Mouse (Mus musculus) liver, embryonic 12.5 days (tissue): Measurements from ENCODE around the gene Itgb2l. TPM values are rescaled to one million over a fixed set of nuclear protein-coding genes. Genes with fewer than 3 reads are reported as not detected.

ENCODE experiments used
- ATAC-seq: fragments of 200-750 bp; cut with Nextera tagmentation; 2 replicates; pipeline ENCODE4 v1.8.0; 2017; ENCODE audit warnings: moderate number of reproducible peaks, mild to moderate bottlenecking, moderate library complexity
- H3K27ac ChIP-seq: fragments of 300-500 bp; sonication (generic); 2 replicates; pipeline ENCODE4 v1.5.1; 2016; ENCODE audit warnings: mild to moderate bottlenecking
- H3K27me3 ChIP-seq: fragments of 300-500 bp; sonication (generic); replicated peaks from 2 replicates; pipeline ENCODE4 v1.6.1; 2016; ENCODE audit warnings: mild to moderate bottlenecking, moderate library complexity
- H3K36me3 ChIP-seq: fragments of 300-500 bp; sonication (generic); 2 replicates; pipeline ENCODE4 v1.6.1; 2016; ENCODE audit warnings: mild to moderate bottlenecking, moderate library complexity
- H3K4me1 ChIP-seq: fragments of 300-500 bp; sonication (generic); 2 replicates; pipeline ENCODE4 v1.6.1; 2016
- H3K4me2 ChIP-seq: fragments of 300-500 bp; sonication (generic); 2 replicates; pipeline ENCODE4 v1.6.1; 2016; ENCODE audit warnings: mild to moderate bottlenecking, moderate library complexity
- H3K4me3 ChIP-seq: fragments of 300-500 bp; sonication (generic); 2 replicates; pipeline ENCODE4 v1.5.1; 2016; ENCODE audit warnings: mild to moderate bottlenecking, moderate library complexity
- H3K9ac ChIP-seq: fragments of 300-500 bp; sonication (generic); 2 replicates; pipeline ENCODE4 v1.6.1; 2016; ENCODE audit warnings: mild to moderate bottlenecking, moderate library complexity
- H3K9me3 ChIP-seq: fragments of 300-500 bp; sonication (generic); replicated peaks from 2 replicates; pipeline ENCODE4 v1.6.1; 2016; ENCODE audit warnings: mild to moderate bottlenecking, moderate library complexity
- WGBS: fragments of 180-500 bp; shearing (Covaris S2); methylation state at CpG from one replicate; pipeline ENCODE4 v1.1.7; 2016; ENCODE audit not compliant: insufficient replicate concordance; 5-methylcytosine and 5-hydroxymethylcytosine counted together
- polyA plus RNA-seq: library from polyadenylated mRNA; unstranded; fragments of >200 nt; fragmentation: Nextera tagmentation; extraction: Ambion mirVana; gene quantifications from 2 replicates; pipeline ENCODE4 v1.2.1, GENCODE M21; 2016

Gene Itgb2l
- polyA plus RNA-seq = 0.57 and 0.69 TPM in 2 replicates

DNA sequence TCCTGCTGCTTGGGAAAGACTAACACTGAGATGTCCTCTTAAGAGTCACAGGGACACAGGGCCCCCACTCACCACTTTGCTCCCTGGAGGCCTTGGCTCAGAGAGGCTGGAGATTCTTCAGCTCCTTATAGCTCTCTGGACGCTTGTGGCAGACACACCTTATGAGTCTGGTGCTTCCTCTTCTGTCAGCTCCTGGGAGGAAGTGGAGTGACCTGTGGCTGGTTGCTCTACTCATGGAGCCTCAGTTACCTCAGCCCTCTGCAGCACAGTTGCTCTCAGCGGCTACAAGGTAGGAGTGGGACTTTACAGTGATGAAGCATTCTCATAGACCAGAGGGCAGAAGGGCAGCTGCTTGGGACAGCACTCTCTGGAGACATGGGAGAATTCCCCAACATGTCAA lies at the start of gene Itgb2l:
TSS of gene Itgb2l (minus strand) at position 152 of the 400 bp plus-strand sequence.
- Histone ChIP-seq H3K27me3 (no peaks in the 10 kb centered on the region), H3K9ac (no peak within 1 kb of the TSS), H3K9me3 (no peaks in the 10 kb centered on the region), H3K27ac (no peak within 1 kb of the TSS), H3K4me3 (no peak within 1 kb of the TSS), H3K4me1 (no peaks in the 10 kb centered on the region), H3K36me3 (no peaks in the 10 kb centered on the region), H3K4me2 (no peak within 1 kb of the TSS)
- WGBS = 43% methylated on average over 2 of the region's 2 CpGs
- no peak for ATAC-seq

DNA sequence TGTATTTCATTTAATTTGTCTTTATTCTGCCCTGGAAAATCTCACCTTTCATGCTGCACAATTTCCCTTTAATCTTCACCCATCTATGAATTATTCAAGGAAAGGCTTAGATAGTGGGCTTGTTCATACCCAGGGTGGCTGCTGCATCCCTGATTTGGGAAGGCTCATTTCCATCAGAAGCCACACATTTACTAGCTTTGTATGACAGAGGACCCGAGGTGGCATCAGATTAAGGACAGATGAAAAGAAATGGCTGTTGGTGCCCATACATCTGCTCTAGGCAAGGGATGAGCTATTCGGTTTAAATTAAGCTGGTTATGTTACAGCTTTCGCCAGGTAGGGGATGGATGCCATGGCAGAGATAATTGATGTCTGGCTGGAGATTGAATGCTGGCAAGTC lies 48.1 kb upstream of the Itgb2l start:
- H3K9me3 ChIP-seq = no peaks in the 10 kb centered on the region
- H3K4me3 ChIP-seq = no peak overlapping the region
- H3K4me2 ChIP-seq = no peak overlapping the region
- H3K27me3 ChIP-seq = no peaks in the 10 kb centered on the region
- H3K36me3 ChIP-seq = no peaks in the 10 kb centered on the region
- H3K27ac ChIP-seq = no peak overlapping the region
- ATAC-seq = no peak
- WGBS = 53% methylated on average over 3 of the region's 3 CpGs
- no peaks in the 10 kb centered on the region for H3K4me1 ChIP-seq
- H3K9ac ChIP-seq = no peak overlapping the region

DNA sequence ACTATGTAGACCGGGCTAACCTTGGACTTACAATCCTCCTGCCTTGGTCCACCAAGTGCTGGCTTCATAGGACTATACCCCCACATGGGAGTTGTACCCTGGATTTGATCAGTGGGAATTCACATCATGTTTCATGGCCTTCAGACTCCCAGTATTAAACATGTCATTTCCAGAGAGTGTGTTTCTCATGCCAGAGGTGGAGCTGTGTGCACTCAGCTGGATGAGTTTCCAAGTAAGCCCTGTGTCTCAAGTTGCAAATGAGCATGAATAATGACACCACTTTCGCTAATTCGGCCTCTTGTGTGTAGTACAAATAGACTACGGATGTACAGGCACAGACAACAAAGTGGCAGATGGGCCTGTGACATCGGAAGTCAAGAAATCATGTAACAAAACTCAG lies 44.6 kb upstream of the Itgb2l start:
- H3K4me2 ChIP-seq = no peak overlapping the region
- H3K27me3 ChIP-seq = no peaks in the 10 kb centered on the region
- no peaks in the 10 kb centered on the region for H3K4me1 ChIP-seq
- H3K36me3 ChIP-seq = no peaks in the 10 kb centered on the region
- no peak overlapping the region for H3K9ac ChIP-seq
- no peak overlapping the region for H3K4me3 ChIP-seq
- no peaks in the 10 kb centered on the region for H3K9me3 ChIP-seq
- no peak for ATAC-seq
- H3K27ac ChIP-seq = no peak overlapping the region
- 61% methylated on average over 5 of the region's 5 CpGs for whole genome bisulfite sequencing

DNA sequence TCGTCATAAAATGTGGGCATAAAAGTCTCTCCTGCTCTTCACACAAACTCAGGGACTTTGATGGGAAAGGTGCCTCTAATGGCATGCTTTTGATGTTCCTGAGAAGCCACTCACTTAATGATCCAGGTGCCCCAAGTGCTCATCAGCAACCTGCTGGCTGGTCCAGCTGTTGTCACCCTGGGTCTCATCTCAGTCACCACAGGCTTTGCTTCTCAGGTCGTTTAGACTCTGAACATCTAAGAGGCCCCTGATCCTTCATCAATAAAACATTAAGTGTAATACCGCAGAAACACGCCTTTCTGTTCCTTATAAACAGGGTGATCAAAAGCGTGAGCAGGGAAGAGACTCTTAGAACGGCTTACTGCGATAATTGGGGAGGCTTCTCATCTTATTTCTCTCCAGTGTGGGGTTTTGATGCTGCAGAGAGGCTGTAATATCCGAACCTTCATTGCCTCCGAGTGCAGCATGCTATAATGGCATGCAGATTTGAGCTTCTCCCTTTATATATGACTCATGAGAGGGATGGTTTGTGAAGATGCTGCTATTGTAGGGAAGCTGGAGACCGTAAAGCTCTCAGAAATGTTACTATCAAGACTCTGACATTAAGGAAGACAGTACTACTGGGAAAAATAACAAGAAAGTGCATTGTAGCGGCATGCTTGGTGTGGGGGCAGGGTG lies 43.7 kb upstream of the Itgb2l start:
- Histone ChIP-seq H3K27ac (no peak overlapping the region), H3K9me3 (no peaks in the 10 kb centered on the region), H3K27me3 (no peaks in the 10 kb centered on the region), H3K4me1 (no peaks in the 10 kb centered on the region), H3K36me3 (no peaks in the 10 kb centered on the region), H3K9ac (no peak overlapping the region), H3K4me3 (no peak overlapping the region), H3K4me2 (no peak overlapping the region)
- 64% methylated on average over 11 of the region's 11 CpGs for WGBS
- ATAC-seq = no peak

DNA sequence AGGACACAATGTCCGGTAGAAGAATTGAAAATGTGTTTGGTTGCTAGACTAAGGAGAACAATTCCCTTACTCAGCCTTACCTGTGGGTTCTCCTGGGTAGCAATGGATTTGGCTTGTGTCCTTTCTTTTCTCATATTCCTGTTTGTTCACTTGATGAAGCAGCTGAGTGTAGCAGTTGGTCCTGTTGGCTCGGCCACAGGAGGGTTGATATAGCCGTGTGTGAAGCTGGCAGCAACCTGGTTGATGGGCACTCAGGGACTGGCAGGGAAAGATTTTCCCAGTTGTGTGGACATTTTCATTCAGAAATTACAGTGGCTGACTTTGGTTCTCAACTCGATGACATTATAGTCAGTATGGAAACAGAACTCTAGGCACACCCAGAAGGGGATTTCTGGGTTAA lies 38.4 kb upstream of the Itgb2l start:
- H3K4me2 ChIP-seq = no peak overlapping the region
- H3K4me1 ChIP-seq = no peaks in the 10 kb centered on the region
- no peak overlapping the region for H3K9ac ChIP-seq
- H3K4me3 ChIP-seq = no peak overlapping the region
- no peaks in the 10 kb centered on the region for H3K27me3 ChIP-seq
- H3K27ac ChIP-seq = no peak overlapping the region
- no peak for ATAC-seq
- H3K36me3 ChIP-seq = no peaks in the 10 kb centered on the region
- no peaks in the 10 kb centered on the region for H3K9me3 ChIP-seq
- WGBS = 73% methylated on average over 4 of the region's 4 CpGs

GRCm38 (mm10) chr16:96474185-96474584 lies 30.8 kb upstream of the Itgb2l start:
- H3K9ac ChIP-seq = no peak overlapping the region
- no peaks in the 10 kb centered on the region for H3K4me1 ChIP-seq
- H3K36me3 ChIP-seq = no peaks in the 10 kb centered on the region
- no peaks in the 10 kb centered on the region for H3K27me3 ChIP-seq
- no peak overlapping the region for H3K4me3 ChIP-seq
- H3K27ac ChIP-seq = no peak overlapping the region
- no peaks in the 10 kb centered on the region for H3K9me3 ChIP-seq
- no peak overlapping the region for H3K4me2 ChIP-seq
- 54% methylated on average over 3 of the region's 3 CpGs for WGBS
- ATAC-seq = no peak

- H3K9ac ChIP-seq = no peak overlapping the region
- H3K4me2 ChIP-seq = no peak overlapping the region
- ATAC-seq = no peak
- H3K4me1 ChIP-seq = no peaks in the 10 kb centered on the region
- no peaks in the 10 kb centered on the region for H3K36me3 ChIP-seq
- H3K9me3 ChIP-seq = no peaks in the 10 kb centered on the region
- 58% methylated on average over 7 of the region's 7 CpGs for WGBS
- H3K4me3 ChIP-seq = no peak overlapping the region
- no peak overlapping the region for H3K27ac ChIP-seq
- 0 out of 2 replicates have a peak, but pooled peaks cover under 1% of the 10 kb centered on the region for H3K27me3 ChIP-seq
Measured at GRCm38 (mm10) chr16:96472816-96473215, 29.4 kb upstream of the Itgb2l start.

DNA sequence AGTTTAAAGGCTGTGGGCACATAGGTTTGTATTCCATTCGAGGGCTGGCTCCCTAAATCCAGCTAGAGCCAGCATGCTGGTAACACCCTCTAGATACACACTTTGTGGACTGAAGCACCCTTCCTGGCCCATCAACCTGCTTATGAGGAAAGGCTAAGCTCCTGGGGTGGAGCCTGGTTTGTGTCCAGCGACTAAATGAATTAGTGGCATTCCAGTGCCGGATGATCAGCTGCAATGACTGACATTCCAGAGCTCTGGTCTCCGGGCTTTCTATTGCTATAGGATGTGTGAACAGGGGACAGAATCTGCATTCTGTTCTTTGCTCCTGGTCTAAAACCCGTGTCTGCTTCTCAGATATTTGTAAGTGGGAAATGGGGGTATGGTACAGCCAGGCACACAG lies 28.9 kb upstream of the Itgb2l start:
- WGBS = 49% methylated on average over 5 of the region's 5 CpGs
- Histone ChIP-seq H3K4me1 (no peaks in the 10 kb centered on the region), H3K4me2 (no peak overlapping the region), H3K4me3 (no peak overlapping the region), H3K27ac (no peak overlapping the region), H3K9ac (no peak overlapping the region), H3K36me3 (no peaks in the 10 kb centered on the region), H3K27me3 (0 out of 2 replicates have a peak, but pooled peaks cover 4% of the 10 kb centered on the region), H3K9me3 (no peaks in the 10 kb centered on the region)
- no peak for ATAC-seq

- no peaks in the 10 kb centered on the region for H3K9me3 ChIP-seq
- 0 out of 2 replicates have a peak, but pooled peaks cover 4% of the 10 kb centered on the region for H3K27me3 ChIP-seq
- H3K4me3 ChIP-seq = no peak overlapping the region
- no peak for ATAC-seq
- 28% methylated on average over 4 of the region's 4 CpGs for WGBS
- H3K27ac ChIP-seq = no peak overlapping the region
- H3K4me1 ChIP-seq = no peaks in the 10 kb centered on the region
- no peak overlapping the region for H3K4me2 ChIP-seq
- H3K9ac ChIP-seq = no peak overlapping the region
- no peaks in the 10 kb centered on the region for H3K36me3 ChIP-seq
Measured at GRCm38 (mm10) chr16:96469640-96470039, 26.2 kb upstream of the Itgb2l start.

- Histone ChIP-seq H3K9me3 (no peaks in the 10 kb centered on the region), H3K27ac (no peak overlapping the region), H3K4me2 (no peak overlapping the region), H3K4me3 (no peak overlapping the region), H3K4me1 (no peaks in the 10 kb centered on the region), H3K9ac (no peak overlapping the region), H3K27me3 (0 out of 2 replicates have a peak, but pooled peaks cover 4% of the 10 kb centered on the region), H3K36me3 (no peaks in the 10 kb centered on the region)
- no peak for ATAC-seq
- WGBS = 67% methylated on average over 4 of the region's 4 CpGs
Measured at GRCm38 (mm10) chr16:96468698-96469097, 25.3 kb upstream of the Itgb2l start.

DNA sequence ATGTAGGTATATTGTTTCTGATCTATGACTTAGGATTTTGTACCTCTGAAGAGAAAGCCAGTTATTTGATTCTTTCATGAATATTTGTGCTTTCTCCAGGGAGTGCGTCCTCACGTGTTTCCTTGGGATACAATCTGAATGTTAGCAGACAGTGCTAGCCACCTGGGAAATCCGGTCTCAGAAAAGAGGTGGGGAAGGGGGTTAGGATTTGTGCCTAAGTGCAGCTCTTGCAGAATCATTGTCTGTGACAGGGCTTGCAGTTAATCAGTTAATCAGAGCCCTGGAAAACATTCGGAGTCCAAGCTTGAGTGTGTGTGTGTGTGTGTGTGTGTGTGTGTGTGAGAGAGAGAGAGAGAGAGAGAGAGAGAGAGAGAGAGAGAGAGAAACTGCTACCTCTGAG lies 24.6 kb upstream of the Itgb2l start:
- Histone ChIP-seq H3K36me3 (no peaks in the 10 kb centered on the region), H3K9ac (no peak overlapping the region), H3K4me1 (no peaks in the 10 kb centered on the region), H3K9me3 (no peaks in the 10 kb centered on the region), H3K27me3 (0 out of 2 replicates have a peak, but pooled peaks cover 4% of the 10 kb centered on the region), H3K4me3 (no peak overlapping the region), H3K4me2 (no peak overlapping the region), H3K27ac (no peak overlapping the region)
- ATAC-seq = no peak
- WGBS = 67% methylated on average over 4 of the region's 4 CpGs

- no peak within 1 kb of the TSS for H3K4me2 ChIP-seq
- no peak within 1 kb of the TSS for H3K27ac ChIP-seq
- 12% methylated on average over 8 of the region's 8 CpGs for WGBS
- H3K36me3 ChIP-seq = no peaks in the 10 kb centered on the region
- H3K9me3 ChIP-seq = no peaks in the 10 kb centered on the region
- no peak for ATAC-seq
- no peak within 1 kb of the TSS for H3K4me3 ChIP-seq
- no peaks in the 10 kb centered on the region for H3K4me1 ChIP-seq
- H3K27me3 ChIP-seq = 0 out of 2 replicates have a peak, but pooled peaks cover 4% of the 10 kb centered on the region
- no peak within 1 kb of the TSS for H3K9ac ChIP-seq
Measured at GRCm38 (mm10) chr16:96467445-96467844, 24.0 kb upstream of the Itgb2l start, which contains the start of gene Pcp4. Gene Pcp4 (plus strand): TSS chr16:96467606.

- 64% methylated on average over 3 of the region's 3 CpGs for WGBS
- H3K36me3 ChIP-seq = no peaks in the 10 kb centered on the region
- no peaks in the 10 kb centered on the region for H3K27me3 ChIP-seq
Measured at GRCm38 (mm10) chr16:96460788-96461187, 17.4 kb upstream of the Itgb2l start.

More at GRCm38 (mm10) chr16:96460788-96461187, 17.4 kb upstream of the Itgb2l start:
- Histone ChIP-seq H3K9ac (no peak overlapping the region), H3K27ac (no peak overlapping the region), H3K9me3 (no peaks in the 10 kb centered on the region), H3K4me3 (no peak overlapping the region), H3K4me1 (no peaks in the 10 kb centered on the region), H3K4me2 (no peak overlapping the region)
- ATAC-seq = no peak
